Mouse (Mus musculus): ENCODE measurements at regions not wholly inside any gene's neighbourhood (a gene's known extent, or its start where the extent isn't known, plus 50 kb on each side); places are given as distances from the start of the nearest gene placed in this dataset.

DNA sequence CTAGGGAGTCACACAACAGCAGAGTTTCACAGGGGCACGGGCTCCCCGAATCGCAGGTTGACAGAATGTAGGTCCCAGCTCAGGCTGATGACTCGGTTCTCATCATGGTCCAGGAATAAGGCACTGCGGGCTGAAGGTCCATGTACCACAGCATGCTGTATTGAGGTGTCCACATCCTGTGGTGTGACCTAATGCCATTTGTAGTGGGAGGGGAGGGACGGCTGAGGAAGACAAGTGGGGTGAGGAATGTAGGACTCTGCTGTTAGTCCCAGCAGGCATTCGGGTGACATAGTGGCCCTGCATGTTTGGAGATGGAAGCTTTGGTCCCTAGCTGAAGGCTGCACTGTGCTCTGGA lies 84.5 kb upstream of the Zc3h12a start:
- no peak for DNase-seq (ENCODE audit: extremely low spot score in 1 of 2, low spot score in 1 of 2)

DNA sequence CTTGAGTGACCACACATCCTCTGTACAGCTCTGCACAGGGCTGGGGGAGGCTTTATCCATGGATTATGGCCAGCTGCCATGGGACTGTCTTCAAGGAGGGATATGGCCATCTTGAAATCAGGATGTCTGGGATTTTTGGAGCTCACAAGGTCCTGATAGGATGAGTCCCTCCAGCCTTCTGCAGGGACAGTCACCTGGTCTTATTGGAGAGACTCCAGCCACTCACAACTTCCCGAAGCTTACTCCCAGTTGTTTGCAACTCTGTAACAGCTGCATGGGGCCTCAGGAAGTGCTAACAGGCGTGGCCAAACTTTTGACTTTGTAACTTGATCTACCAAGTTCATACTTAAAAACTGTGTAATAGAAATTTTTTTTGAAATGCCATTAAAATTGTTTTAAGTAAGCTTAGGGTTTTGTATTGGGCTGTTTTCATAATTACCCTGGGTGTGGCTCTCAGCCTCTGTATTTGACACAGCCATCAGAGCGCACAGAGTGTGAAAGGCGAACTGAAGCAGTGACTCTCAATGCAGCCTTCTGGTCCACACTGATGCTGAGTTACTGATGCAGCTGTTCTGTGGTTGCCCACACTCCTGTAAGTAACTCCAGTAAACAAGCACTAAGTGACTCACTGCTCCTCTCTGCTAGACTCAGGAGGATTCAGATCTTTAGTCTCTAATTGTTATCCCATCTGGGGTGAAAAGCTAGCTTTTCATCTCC lies 84.0 kb upstream of the Zc3h12a start:
- no peak for DNase-seq (ENCODE audit: extremely low spot score in 1 of 2, low spot score in 1 of 2)

DNA sequence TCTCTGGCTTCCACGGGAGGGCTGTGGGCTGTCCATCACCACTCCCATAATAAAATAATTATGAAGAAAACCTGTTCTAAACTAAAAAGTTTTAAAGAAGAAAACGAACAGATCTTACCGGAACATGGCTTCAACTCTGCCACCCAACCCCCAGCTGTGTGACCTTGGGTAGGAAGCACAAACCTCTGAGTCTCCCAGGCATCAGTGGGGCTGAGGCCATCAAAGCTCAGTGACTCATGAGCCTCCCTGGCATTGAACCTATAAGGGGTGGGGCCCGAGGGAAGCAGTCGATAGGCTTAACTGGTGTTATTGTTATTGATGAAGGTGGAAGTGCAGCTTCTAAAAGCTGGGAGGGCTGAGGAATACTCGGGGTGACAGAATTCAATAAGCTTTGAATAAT lies 83.1 kb upstream of the Zc3h12a start:
- DNase-seq (ENCODE audit: extremely low spot score in 1 of 2, low spot score in 1 of 2): no peak

DNA sequence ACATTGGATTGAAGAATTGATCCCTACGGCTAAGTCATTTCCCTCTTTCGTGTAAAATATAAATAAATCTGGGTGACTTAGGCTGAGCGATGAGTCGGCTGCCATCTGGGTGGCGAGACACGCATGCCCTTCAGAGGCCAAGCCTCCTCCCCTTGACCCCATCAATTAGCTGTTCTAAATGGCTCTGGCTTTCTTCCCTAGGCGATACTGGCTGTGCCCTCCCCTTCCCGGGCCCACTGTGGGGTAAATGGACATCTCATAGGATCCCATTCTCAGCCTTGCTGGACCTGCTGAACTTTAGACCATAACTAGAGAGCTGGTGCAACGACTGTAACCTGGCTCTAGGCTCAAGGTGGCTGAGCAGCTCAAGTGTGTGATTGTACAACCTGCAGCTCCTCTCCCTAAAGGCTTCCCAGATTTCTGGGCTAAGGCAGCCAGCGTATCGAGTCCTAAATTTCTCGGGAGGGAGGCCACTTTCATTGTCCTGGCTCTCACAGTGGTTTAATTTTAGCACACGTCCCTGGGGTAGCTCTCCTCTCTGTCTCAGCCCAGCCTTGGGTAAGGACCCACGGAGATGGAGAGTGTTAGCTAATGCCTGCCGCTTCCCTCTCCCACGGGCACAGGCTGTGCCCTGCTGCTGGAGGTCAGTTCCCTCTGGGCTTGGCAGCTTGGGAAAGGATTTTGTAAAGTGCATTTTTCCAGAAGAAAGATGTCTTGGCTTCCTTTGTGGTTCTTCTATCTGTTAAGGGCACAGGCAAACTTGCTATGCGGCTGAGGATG lies 80.7 kb upstream of the Zc3h12a start:
- DNase-seq (ENCODE audit: extremely low spot score in 1 of 2, low spot score in 1 of 2): no peak

DNA sequence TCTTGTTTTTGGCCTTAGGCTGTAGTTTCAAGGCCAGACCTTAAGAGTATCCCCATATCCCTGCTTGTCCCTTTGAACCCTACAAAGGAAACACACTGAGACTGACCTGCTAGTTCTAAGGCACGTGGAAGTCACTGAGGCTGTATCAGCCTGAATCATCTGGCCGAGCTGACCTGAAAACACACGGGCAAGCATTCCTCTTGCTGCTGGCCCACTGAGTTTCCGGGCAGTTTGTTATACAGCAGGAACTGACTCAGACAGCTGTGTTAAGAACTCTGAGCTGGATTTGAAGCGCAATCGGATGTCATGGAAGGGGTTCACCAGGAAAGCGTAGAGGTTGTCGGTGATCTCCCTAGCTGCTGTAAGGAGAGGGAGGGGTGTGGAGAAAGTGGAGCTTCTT lies 75.9 kb upstream of the Zc3h12a start:
- no peak for DNase-seq (ENCODE audit: extremely low spot score in 1 of 2, low spot score in 1 of 2)

DNA sequence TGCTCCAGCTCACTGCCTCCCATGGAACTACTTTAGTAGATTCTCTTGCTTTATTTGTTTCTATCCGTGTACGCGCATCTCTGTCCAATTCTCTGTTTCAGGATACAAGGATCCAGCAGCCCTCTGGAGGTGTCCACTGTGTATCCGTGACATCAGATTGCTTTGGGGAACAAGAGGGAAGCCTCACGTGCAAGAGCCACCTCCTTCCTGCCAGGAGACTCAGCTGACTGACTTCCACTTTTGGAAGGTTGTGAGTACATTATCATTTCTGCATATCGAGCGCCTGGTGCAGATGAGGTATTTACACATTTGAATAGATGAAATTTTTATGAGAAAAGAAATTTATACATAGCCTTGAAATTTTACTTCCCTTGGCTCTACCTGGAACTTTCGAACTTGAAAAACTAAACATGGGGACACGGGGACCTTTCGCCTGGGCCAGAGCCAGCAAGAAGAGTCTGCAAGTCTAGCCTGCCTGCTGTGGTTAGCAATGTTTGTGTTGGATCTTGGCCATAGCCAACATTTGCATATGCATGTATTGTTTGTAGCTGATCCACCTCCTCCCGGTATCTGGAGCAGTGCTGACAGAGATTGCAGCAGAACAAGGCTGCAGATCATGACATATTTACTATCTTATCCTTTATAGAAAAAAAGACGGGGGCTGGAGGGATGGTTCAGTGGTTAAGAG lies 74.1 kb upstream of the Zc3h12a start:
- no peak for DNase-seq (ENCODE audit: extremely low spot score in 1 of 2, low spot score in 1 of 2)

DNA sequence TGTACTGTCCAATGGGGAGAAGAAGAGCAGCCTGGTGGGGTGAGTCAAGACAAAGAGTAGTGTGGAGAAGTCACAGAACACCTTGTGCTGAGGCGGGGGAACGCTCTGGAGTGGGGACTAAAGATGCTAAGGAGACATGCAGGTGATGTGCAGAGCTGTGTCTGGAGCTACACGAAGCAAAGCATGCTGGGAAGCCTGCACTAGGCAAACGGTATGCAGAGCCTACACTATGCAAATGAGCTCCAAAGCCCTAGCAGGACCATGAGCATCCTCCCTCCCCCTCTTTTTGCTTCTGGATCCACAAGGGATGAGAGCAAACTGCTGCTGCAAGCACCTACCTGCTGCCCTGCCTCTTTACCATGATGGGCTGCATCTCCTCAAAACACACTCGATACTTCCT lies 73.1 kb upstream of the Zc3h12a start:
- no peak for DNase-seq (ENCODE audit: extremely low spot score in 1 of 2, low spot score in 1 of 2)

DNA sequence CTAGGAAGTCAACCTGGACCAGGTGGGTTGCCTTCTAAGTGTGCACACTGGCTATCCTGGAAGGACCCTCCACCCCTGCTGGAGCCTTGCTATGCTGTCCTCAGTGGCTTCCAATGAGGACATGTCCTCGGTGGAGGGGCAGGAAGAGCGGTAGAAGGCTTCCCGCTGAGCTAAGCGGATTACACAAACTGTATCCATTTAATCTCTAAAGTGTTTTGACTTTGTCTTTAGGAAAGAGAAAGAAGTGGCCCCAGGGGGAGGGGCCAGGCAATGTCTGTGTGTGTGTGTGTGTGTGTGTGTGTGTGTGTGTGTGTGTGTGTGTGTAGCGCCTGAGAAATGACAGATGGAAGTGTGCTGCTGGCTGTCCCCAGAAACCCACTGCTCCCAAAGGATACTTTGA lies 71.6 kb upstream of the Zc3h12a start:
- no peak for DNase-seq (ENCODE audit: extremely low spot score in 1 of 2, low spot score in 1 of 2)

DNA sequence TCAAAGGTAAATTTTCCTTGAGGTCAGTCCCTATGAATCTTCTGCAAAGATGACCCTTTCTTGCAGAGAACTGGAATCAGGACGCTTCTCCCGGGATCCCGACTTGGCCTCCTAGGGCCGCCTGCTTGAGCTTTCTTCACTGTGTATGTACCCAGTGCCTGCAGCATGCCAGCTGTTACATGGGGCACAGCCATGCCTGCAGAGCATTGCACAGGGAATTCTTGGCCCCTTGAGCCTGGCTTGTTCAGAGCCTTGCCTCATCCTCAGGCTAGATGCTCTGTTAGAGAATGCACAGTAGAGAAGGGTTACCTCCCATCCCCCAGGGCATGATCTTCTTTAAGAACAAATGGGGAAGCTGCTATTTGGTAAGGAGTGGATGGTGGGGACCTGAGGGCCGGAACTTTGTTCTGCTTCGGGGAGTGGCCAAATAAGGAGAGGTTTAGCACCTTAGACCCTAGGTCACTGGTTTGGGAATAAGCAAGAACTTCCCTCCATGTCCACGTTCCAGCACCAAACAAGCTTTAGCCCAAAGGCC lies 68.3 kb upstream of the Zc3h12a start:
- DNase-seq (ENCODE audit: extremely low spot score in 1 of 2, low spot score in 1 of 2): no peak

DNA sequence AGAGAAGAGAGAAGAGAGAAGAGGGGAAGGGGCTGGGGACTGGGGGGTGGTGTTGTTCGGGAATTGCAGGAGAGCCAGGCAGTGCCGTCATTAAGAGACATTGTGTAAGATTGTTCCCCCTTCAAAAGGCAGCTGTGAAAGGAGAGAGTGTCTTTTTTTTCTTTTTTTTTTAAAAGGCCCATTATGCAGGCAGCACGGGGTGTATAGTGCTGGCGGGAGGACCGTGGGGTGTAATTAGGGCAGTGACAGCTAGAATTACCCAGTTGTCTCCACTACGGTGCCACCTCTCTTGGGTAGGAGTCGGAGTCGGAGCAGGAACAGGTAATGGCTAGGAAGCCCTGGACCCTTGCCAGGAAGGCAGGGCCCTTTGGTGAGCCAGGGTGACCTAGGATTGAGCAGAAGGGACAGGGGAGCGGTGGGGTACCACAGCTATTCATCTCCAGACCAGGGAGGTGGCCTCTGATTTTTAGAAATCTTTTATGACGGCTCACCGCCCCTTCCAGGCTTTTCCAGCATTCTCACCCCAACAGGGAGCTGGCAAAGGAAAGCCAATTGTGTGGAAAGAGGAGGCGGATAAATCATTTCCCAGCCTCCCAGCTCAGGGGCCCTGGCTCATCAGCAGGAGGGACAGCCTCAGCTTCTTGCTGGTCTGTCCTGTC lies 67.2 kb upstream of the Zc3h12a start:
- DNase-seq (ENCODE audit: extremely low spot score in 1 of 2, low spot score in 1 of 2): no peak

DNA sequence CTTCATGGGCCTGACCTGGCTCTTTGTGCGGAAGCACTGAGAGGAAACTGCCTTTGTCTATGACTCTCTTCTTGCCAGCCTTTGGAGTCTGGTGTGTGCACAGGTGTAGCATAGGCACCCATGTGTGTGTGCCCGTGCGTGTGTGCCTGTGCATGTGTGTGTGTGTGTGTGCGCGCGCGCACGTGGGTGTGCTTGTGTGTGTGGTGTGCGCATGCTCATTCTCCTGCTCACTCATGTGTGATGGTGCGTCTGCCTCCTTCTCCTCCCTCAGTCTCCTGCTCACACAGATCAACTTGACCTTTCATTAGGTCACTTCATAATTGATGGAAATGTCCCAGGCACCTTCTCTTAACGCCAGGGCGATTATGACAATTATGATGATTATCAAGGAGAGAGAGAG lies 66.7 kb upstream of the Zc3h12a start:
- peak in 1 of 2 experiments; percentile 26 for DNase-seq (ENCODE audit: extremely low spot score in 1 of 2, low spot score in 1 of 2)

DNA sequence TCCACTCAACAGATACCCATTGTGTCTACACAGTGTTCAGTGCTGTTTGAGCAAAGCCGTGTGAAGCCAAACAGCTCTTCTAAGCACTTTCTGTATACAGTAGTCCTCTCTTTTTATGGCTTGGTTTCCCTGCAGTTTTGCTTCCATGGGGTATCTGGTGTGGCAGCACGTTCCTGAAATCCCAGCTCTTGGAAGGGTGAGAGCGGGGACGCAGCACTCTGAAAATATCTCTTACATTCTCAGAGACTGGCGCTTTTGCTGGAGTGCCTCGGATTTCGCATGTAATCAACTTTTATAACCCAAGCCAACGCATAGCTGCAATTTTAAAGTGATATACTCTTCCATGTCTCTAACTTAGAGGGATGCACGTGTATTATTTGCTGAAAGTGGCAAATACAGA lies 64.0 kb upstream of the Zc3h12a start:
- no peak for DNase-seq (ENCODE audit: extremely low spot score in 1 of 2, low spot score in 1 of 2)

DNA sequence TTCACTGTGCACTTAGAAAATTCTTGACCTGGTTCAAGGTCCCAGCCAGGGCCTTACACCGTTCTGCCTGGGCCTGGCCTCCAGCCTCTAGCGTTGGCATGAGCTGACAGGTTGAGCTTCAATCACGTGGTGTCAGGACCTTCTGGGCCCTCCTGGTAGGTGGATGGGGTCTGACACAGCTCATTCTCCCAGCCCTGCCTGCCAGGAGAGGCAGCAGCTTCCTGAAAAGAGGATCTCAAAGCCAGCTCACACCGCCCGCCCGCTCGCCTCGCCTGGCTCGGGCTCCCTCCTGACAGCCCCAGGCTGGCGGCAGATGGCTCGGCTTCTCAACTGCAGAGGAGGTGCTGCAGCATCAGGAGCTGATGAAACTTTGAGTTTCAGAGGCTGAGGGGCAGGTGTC lies 63.4 kb upstream of the Zc3h12a start:
- DNase-seq (ENCODE audit: extremely low spot score in 1 of 2, low spot score in 1 of 2): peak; percentile 48 to 49

DNA sequence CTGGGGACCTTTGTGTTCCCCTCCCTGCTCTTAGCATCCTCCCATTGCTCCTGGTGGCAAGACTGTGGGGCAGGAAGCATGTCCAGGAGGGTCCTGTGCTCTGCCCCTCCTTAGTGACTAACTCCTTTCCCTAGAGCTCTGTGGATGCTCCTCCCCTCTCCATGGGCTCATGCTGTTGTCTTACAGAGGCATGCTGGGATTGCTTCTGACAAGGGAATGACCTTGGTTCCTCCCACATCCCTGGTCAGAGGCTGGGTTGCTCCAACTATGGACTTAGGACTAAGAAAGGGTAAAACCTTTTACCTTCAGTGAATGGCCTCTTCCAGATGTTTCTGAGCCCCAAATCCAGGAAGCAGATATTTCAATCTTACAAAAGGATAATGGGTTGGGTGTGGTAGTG lies 62.3 kb upstream of the Zc3h12a start:
- DNase-seq (ENCODE audit: extremely low spot score in 1 of 2, low spot score in 1 of 2): no peak

DNA sequence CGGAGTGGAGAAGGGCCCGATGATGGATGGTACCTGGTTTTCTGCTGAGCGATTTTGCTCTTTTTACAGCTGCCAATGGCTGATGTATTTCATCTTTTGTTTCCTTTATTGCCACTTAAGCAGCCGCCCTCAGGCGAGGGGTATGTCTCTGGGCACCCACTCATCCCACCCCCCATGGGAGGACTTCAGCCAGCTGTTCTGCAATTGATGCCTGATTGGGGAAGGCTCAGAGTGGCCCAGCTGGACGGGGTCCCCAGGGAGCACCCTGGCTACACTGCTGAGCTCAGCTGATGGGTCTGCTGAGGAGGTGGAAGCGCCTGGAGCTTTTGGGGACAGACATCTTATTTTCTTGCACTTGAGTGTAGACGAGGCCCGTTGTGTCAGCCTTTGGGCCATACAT lies 58.6 kb upstream of the Zc3h12a start:
- no peak for DNase-seq (ENCODE audit: extremely low spot score in 1 of 2, low spot score in 1 of 2)

DNA sequence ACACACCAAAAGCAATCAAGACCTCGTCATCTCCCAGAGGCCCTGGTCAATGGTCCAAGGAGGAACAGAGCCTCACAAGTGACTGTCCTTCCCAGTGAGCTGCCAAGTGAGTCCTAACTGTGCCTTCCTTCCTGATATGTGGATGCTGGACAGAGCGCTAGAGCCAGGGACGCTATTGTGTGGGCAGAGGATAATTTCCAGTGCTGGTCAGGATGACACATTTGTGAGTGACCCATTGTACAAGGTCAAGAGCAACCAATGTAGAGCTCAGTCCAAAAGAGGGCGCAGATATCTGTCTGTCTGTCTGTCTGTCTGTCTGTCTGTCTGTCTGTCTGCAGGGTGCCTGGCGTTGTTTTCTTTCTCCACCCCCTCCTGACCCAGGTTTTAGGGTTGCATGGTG lies 57.4 kb upstream of the Zc3h12a start:
- no peak for DNase-seq (ENCODE audit: extremely low spot score in 1 of 2, low spot score in 1 of 2)

DNA sequence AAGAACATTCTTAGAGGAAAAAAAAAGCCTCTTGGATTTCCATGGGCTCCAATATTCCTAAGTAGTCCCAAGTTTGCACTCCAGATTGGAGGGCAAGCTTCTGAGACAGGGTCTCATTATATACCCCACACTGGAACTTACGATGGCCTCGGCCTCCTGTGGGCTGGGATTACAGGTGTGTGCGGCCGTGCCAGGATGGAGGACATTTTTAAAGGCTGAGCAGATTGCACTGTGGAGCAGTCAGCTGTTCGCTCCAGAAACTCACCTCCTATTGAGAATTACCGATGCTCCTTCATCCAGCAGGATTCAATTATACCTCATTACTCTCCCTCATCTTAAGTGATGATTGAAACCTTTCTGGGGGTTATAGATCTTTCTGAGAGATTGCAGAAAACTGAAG lies 53.3 kb upstream of the Zc3h12a start:
- no peak for DNase-seq (ENCODE audit: extremely low spot score in 1 of 2, low spot score in 1 of 2)

DNA sequence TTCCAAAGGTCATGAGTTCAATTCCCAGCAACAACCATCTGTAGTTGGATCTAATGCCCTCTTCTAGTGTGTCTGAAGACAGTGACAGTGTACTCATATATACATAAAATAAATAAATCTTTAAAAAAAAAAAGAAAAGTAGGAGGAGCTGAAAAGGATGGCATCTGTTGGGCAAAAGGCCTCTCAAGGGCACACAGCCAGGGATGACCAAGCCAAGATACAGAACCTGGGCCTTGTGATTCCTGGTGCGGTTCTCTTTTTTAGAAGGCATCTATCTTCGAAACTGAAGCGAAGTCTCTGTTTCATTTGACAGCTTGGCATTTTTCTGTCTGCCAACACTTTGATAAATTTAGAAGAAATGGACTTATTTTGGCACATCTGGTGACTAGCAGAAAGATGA lies 50.9 kb upstream of the Zc3h12a start:
- DNase-seq (ENCODE audit: extremely low spot score in 1 of 2, low spot score in 1 of 2): no peak

DNA sequence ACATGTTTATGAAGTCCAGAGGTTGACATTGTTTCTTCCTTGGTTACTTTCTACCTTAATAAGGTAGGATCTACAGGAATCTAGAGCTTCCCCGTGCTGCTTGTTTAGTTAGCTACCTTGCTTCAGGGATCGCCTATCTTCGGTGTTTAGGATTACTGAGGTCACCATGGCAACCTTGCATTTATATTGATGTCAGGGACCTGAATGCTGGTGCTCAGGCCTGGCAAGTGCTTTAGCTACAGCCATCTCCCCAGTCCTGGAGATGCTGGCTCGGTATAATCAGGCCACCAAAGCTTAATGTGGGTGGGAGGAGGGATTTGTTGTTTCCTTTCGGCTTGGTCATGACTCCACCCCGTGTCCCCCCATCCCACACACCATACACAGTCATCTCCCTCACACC lies 50.0 kb upstream of the Zc3h12a start:
- DNase-seq (ENCODE audit: extremely low spot score in 1 of 2, low spot score in 1 of 2): no peak

All from layer of hippocampus, postnatal 25 days (tissue).